Mouse (Mus musculus): Measurements from ENCODE around the gene Icam1. TPM values are rescaled to one million over a fixed set of nuclear protein-coding genes. Genes with fewer than 3 reads are reported as not detected.

Gene Icam1
- polyA plus RNA-seq, 1 experiment: 1.6 TPM

- Histone ChIP-seq H3K4me3 (replicated peaks; ENCODE audit: insufficient read depth, low read depth, low read length) (no peak overlapping the region), H3K4me1 (ENCODE audit: control insufficient read depth, insufficient read depth, low read length) (no peaks in the 10 kb centered on the region), H3K27me3 (ENCODE audit: control insufficient read depth, insufficient read depth, low read length) (no peaks in the 10 kb centered on the region), H3K27ac (ENCODE audit: insufficient read depth, low read length) (no peak overlapping the region)
- TF ChIP-seq CTCF (IDR thresholded peaks at IDR 0.05; ENCODE audit: borderline replicate concordance, insufficient read depth, low read depth, low read length): no peak
- TF ChIP-seq POLR2A (IDR thresholded peaks at IDR 0.05; ENCODE audit: borderline replicate concordance, insufficient read depth, low read length): no peak
- DNase-seq: no peak
- 56% methylated on average over 6 of the region's 6 CpGs for WGBS
Measured at GRCm38 (mm10) chr9:21022288-21022687, 6.5 kb downstream of the Icam1 start.

- no peaks in the 10 kb centered on the region for H3K4me1 ChIP-seq (ENCODE audit: control insufficient read depth, insufficient read depth, low read length)
- 83% methylated on average over 1 of the region's 1 CpGs for WGBS
- DNase-seq: no peak
- H3K4me3 ChIP-seq (replicated peaks; ENCODE audit: insufficient read depth, low read depth, low read length): no peak overlapping the region
- H3K27me3 ChIP-seq (ENCODE audit: control insufficient read depth, insufficient read depth, low read length): no peaks in the 10 kb centered on the region
- TF ChIP-seq POLR2A (IDR thresholded peaks at IDR 0.05; ENCODE audit: borderline replicate concordance, insufficient read depth, low read length) (no peak), CTCF (IDR thresholded peaks at IDR 0.05; ENCODE audit: borderline replicate concordance, insufficient read depth, low read depth, low read length) (no peak)
- H3K27ac ChIP-seq (ENCODE audit: insufficient read depth, low read length): no peak overlapping the region
Measured at GRCm38 (mm10) chr9:21022726-21023125, 6.9 kb downstream of the Icam1 start.

GRCm38 (mm10) chr9:21025258-21025810, 9.5 kb downstream of the Icam1 start:
- no peak for DNase-seq
- 71% methylated on average over 19 of the region's 19 CpGs for WGBS
- Histone ChIP-seq H3K4me1 (ENCODE audit: control insufficient read depth, insufficient read depth, low read length) (peaks cover 5% of the 10 kb centered on the region), H3K4me3 (replicated peaks; ENCODE audit: insufficient read depth, low read depth, low read length) (no peak overlapping the region), H3K27ac (ENCODE audit: insufficient read depth, low read length) (no peak overlapping the region), H3K27me3 (ENCODE audit: control insufficient read depth, insufficient read depth, low read length) (no peaks in the 10 kb centered on the region; the same call in 1 of the 2 replicates)
- TF ChIP-seq CTCF (IDR thresholded peaks at IDR 0.05; ENCODE audit: borderline replicate concordance, insufficient read depth, low read depth, low read length): no peak
- TF ChIP-seq POLR2A (IDR thresholded peaks at IDR 0.05; ENCODE audit: borderline replicate concordance, insufficient read depth, low read length): no peak

GRCm38 (mm10) chr9:21026849-21027248, 11.1 kb downstream of the Icam1 start:
- Histone ChIP-seq H3K27ac (ENCODE audit: insufficient read depth, low read length) (no peak overlapping the region), H3K4me3 (replicated peaks; ENCODE audit: insufficient read depth, low read depth, low read length) (no peak overlapping the region), H3K27me3 (ENCODE audit: control insufficient read depth, insufficient read depth, low read length) (no peaks in the 10 kb centered on the region; the same call in 1 of the 2 replicates), H3K4me1 (ENCODE audit: control insufficient read depth, insufficient read depth, low read length) (peaks cover 5% of the 10 kb centered on the region)
- 68% methylated on average over 12 of the region's 12 CpGs for WGBS
- no peak for TF ChIP-seq POLR2A (IDR thresholded peaks at IDR 0.05; ENCODE audit: borderline replicate concordance, insufficient read depth, low read length)
- no peak for TF ChIP-seq CTCF (IDR thresholded peaks at IDR 0.05; ENCODE audit: borderline replicate concordance, insufficient read depth, low read depth, low read length)
- no peak for DNase-seq

GRCm38 (mm10) chr9:21027774-21028290, 12.0 kb downstream of the Icam1 start:
- WGBS: 39% methylated on average over 8 of the region's 8 CpGs
- TF ChIP-seq POLR2A (IDR thresholded peaks at IDR 0.05; ENCODE audit: borderline replicate concordance, insufficient read depth, low read length): no peak
- no peak for TF ChIP-seq CTCF (IDR thresholded peaks at IDR 0.05; ENCODE audit: borderline replicate concordance, insufficient read depth, low read depth, low read length)
- Histone ChIP-seq H3K27ac (ENCODE audit: insufficient read depth, low read length) (no peak overlapping the region), H3K27me3 (ENCODE audit: control insufficient read depth, insufficient read depth, low read length) (no peaks in the 10 kb centered on the region; the same call in 1 of the 2 replicates), H3K4me3 (replicated peaks; ENCODE audit: insufficient read depth, low read depth, low read length) (no peak overlapping the region), H3K4me1 (ENCODE audit: control insufficient read depth, insufficient read depth, low read length) (peaks cover 5% of the 10 kb centered on the region)
- DNase-seq: no peak

- Histone ChIP-seq H3K4me1 (ENCODE audit: control insufficient read depth, insufficient read depth, low read length) (peaks cover 9% of the 10 kb centered on the region), H3K27me3 (ENCODE audit: control insufficient read depth, insufficient read depth, low read length) (no peaks in the 10 kb centered on the region; the same call in 1 of the 2 replicates), H3K4me3 (replicated peaks; ENCODE audit: insufficient read depth, low read depth, low read length) (no peak overlapping the region), H3K27ac (ENCODE audit: insufficient read depth, low read length) (no peak overlapping the region)
- no peak for TF ChIP-seq CTCF (IDR thresholded peaks at IDR 0.05; ENCODE audit: borderline replicate concordance, insufficient read depth, low read depth, low read length)
- no peak for DNase-seq
- 84% methylated on average over 6 of the region's 6 CpGs for WGBS
Measured at GRCm38 (mm10) chr9:21028560-21029110, 12.8 kb downstream of the Icam1 start.

GRCm38 (mm10) chr9:21029291-21030054, 13.7 kb downstream of the Icam1 start, which contains the start of gene Icam4:
TSS of gene Icam4 (plus strand) at chr9:21029373.
- DNase-seq: peak; percentile 52 to 63
- Histone ChIP-seq H3K27me3 (ENCODE audit: control insufficient read depth, insufficient read depth, low read length) (no peaks in the 10 kb centered on the region; the same call in 1 of the 2 replicates), H3K27ac (ENCODE audit: insufficient read depth, low read length) (no peak within 1 kb of the TSS), H3K4me3 (replicated peaks; ENCODE audit: insufficient read depth, low read depth, low read length) (peak within 1 kb of the TSS; percentile 30), H3K4me1 (ENCODE audit: control insufficient read depth, insufficient read depth, low read length) (peaks cover 9% of the 10 kb centered on the region)
- 3% methylated on average over 37 of the region's 37 CpGs for WGBS
- TF ChIP-seq CTCF (IDR thresholded peaks at IDR 0.05; ENCODE audit: borderline replicate concordance, insufficient read depth, low read depth, low read length) (peak; percentile 61), POLR2A (IDR thresholded peaks at IDR 0.05; ENCODE audit: borderline replicate concordance, insufficient read depth, low read length) (no peak)

Measured in cerebellum, adult 2 months (tissue).